Mouse (Mus musculus): ENCODE results near the gene Hdac9.

DNA sequence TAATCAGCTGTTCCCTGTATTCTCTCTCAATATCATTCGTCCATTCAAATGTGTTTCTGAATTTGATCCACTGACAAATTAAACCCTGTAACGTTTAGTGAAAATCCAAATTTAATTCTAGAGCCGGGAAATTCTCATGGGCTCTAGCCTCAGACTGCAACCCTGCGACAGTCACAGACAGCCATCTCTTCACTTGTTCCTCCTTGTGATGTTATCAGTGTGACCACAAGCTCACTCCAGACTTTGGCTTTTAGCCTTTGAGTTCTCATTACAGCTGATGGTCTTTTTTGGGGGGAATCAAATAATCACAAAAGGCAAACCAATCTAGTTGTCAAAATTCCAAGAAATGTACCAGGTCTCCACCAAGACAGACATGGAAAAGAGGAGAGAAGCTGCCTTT is 578.0 kb downstream of the Hdac9 start:
- TF ChIP-seq CTCF (IDR thresholded peaks at IDR 0.05; ENCODE audit: borderline replicate concordance, insufficient read depth, low read length) (no peak), POLR2A (IDR thresholded peaks at IDR 0.05; ENCODE audit: low read depth, low read length) (no peak)
